Mouse (Mus musculus) heart, adult 8-10 months (tissue): ENCODE results near the gene Olfr738. TPM values are rescaled to one million over a fixed set of nuclear protein-coding genes. Genes with fewer than 3 reads are reported as not detected.

Experiments used
- DNase-seq: peaks from one replicate; pipeline ENCODE4 v3.0.0; 2022; ENCODE audit warnings: low spot score
- total RNA-seq, 4 experiments: library from RNA; stranded (reverse); gene quantifications; 2 replicates each; pipeline ENCODE4 v1.2.4; 2022

The Olfr738 gene
- not detected for total RNA-seq

- DNase-seq: no peak
Measured at GRCm38 (mm10) chr14:50407268-50407667, at the start of gene Olfr738. Gene Olfr738 (plus strand): TSS chr14:50407568.

- DNase-seq: peak; percentile 18
Measured at GRCm38 (mm10) chr14:50357593-50357992, 49.8 kb upstream of the Olfr738 start, which contains the start of gene Tlr11. Gene Tlr11 (plus strand): TSS chr14:50357914.

DNA sequence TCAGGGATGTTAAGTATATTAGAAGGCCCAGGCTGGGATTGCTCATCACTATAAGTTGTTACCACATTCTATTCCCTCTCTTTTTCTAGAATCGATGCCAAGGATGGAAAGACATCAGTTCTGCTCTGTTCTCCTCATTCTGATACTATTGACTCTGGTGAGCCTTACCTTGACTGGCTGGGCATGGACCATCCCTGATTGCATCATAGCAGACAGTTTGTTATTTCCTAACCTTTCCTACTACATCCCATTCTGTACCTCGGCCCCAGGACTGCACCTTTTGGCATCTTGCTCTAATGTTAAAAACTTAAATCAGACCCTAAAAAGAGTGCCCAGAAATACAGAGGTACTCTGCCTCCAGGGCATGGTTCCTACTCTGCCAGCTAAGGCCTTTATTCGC lies 46.9 kb upstream of the Olfr738 start:
- no peak for DNase-seq

DNA sequence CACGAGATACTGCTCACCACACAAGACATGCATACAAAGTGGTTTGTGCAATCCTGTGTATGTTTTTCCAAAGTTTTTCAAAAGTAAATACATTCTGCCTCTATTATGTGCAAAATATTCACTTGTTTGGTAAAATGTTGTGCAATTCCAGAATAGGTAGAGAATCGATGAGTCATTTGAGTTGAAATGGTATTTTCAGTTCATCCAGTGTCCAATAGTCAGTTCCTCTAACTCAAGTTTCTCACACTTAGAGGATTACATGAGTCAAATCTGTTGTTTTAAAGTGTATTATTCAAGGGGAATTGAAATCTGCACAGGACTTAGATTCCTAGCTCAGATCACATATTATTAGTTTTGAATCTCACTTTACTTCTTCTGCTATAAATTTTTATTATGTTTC lies 43.8 kb upstream of the Olfr738 start:
- DNase-seq: no peak

DNA sequence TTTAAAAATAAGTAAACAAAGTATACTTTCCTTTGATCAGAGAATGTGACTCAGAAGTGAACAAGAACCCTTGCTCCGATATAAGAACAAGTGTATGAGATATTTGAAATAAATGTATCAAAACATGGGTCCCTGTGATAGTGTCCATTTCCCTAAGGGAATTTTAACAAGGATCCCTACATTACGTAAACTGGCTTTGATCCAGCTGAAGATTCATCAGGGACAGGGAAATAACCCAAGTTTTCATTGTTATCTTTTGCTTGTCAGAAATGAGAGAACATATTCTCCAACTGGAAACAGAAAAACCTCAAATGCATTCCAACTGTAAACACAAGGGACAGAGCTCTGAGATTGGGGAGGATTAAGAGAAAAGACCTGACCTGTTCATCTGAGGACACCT lies 26.5 kb upstream of the Olfr738 start, which contains the start of gene Olfr736:
Gene Olfr736 (plus strand): TSS at position 301 of the 400 bp plus-strand sequence.
- DNase-seq: peak; percentile 3

DNA sequence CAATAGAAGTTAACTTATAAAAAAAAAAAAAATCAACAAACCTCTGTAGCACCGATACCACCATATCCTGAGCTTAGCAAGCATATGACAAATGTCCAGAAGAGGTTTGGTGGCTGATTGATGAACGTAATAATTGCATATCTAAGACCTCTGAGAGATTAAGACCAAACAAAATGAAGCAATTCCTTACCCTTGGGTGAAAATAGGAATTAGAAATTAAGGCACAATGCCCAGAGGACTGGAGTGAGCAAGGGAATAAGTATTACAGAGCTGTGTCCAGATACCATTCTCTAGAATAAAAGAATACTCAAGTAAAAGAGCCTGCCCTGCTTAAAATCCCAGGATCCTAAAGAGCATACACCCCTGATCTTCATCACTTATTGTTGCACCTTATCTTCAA lies 11.0 kb downstream of the Olfr738 start, which contains the start of gene Olfr739:
Gene Olfr739 (plus strand): TSS at position 301 of the 400 bp plus-strand sequence.
- no peak for DNase-seq

DNA sequence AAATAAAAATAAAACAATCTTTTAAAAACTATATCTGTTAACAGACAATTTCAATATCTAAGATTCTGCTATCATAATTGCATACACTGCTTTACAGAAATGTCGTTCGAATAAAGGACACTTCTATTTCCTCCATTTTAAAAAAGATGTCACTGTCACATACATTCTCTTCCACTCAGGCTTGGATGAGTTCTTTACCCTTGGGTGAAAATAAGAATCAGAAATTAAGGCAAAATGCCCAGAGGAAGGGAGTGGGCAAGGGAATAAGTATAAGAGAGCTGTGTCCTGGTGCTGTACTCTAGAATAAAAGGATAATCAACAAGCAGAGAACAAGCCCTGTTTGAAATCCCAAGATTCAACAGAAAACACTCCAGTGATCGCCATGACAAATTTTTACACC lies 37.9 kb downstream of the Olfr738 start, which contains the start of gene Olfr740:
Gene Olfr740 (plus strand): TSS at position 301 of the 400 bp plus-strand sequence.
- DNase-seq: no peak

Other genes with a start within 250 kb of the Olfr738 start
- gene Olfr730, start 219.4 kb upstream of the Olfr738 start, total RNA-seq: not detected
- gene Olfr731, start 165.7 kb upstream of the Olfr738 start, total RNA-seq: not detected
- not detected for gene Olfr732, start 123.4 kb upstream of the Olfr738 start, total RNA-seq
- not detected for gene Olfr733, start 106.0 kb upstream of the Olfr738 start, total RNA-seq
- not detected for gene Olfr734, start 80.8 kb upstream of the Olfr738 start, total RNA-seq
- gene Olfr735, start 58.7 kb upstream of the Olfr738 start, total RNA-seq: not detected
- gene Tlr11, start 49.7 kb upstream of the Olfr738 start, total RNA-seq: under 1 TPM in 2 of 4 experiments, not detected in 2; 0.09 to 0.13 TPM
- gene Olfr736, start 26.4 kb upstream of the Olfr738 start, total RNA-seq: not detected
- not detected for gene Olfr739, start 11.1 kb downstream of the Olfr738 start, total RNA-seq
- not detected for gene Olfr740, start 38.0 kb downstream of the Olfr738 start, total RNA-seq
- not detected for gene Olfr741, start 65.2 kb downstream of the Olfr738 start, total RNA-seq
- not detected for gene Olfr742, start 96.0 kb downstream of the Olfr738 start, total RNA-seq
- not detected for gene Olfr743, start 114.3 kb downstream of the Olfr738 start, total RNA-seq
- gene Olfr744, start 207.3 kb downstream of the Olfr738 start, total RNA-seq: not detected
- not detected for gene Olfr745, start 231.8 kb downstream of the Olfr738 start, total RNA-seq
- gene Olfr746, start 239.5 kb downstream of the Olfr738 start, total RNA-seq: not detected